ENCODE assay signal across 8 mouse cellular contexts in genomic region chr1:149960734-149961424, GRCm38 (mm10). TPM values are rescaled to one million over a fixed set of nuclear protein-coding genes. Genes with fewer than 3 reads are reported as not detected.
DNase-seq lines count a peak whose midpoint lies in the region; ATAC-seq and TF ChIP-seq lines count a peak whose summit lies in the region.

TSS of gene Pla2g4a (minus strand) at chr1:149961290.

- peaks cover 7% of the 10 kb centered on the region for H3K4me1 ChIP-seq in embryonic facial prominence, embryonic 13.5 days
- H3K4me1 ChIP-seq in liver, postnatal 0 days (ENCODE audit: insufficient read depth) = no peaks in the 10 kb centered on the region
- no peaks in the 10 kb centered on the region for H3K4me1 ChIP-seq in neural tube, embryonic 12.5 days

- DNase-seq in adrenal gland, adult (ENCODE audit: inconsistent age in 2 of 2, low spot score in 1 of 2) = peak; percentile 11 to 66
- DNase-seq in adrenal gland, postnatal 4 days (ENCODE audit: low spot score in 2 of 2) = no peak
- DNase-seq in heart, adult 9 months (ENCODE audit: low spot score in 2 of 2) = peak; percentile 25 to 48
- peak; percentile 48 for DNase-seq in kidney, adult 9 months
- peak; percentile 33 for DNase-seq in liver, postnatal 0 days
- DNase-seq in thymus, adult 18-20 months = peak; percentile 5 to 6

- peak within 1 kb of the TSS; percentile 91 for H3K27ac ChIP-seq in embryonic facial prominence, embryonic 13.5 days
- peak within 1 kb of the TSS; percentile 88 for H3K27ac ChIP-seq in liver, postnatal 0 days (ENCODE audit: low read depth)
- H3K27ac ChIP-seq in neural tube, embryonic 12.5 days = no peak within 1 kb of the TSS

- no peaks in the 10 kb centered on the region for H3K36me3 ChIP-seq in embryonic facial prominence, embryonic 13.5 days
- H3K36me3 ChIP-seq in liver, postnatal 0 days (replicated peaks; ENCODE audit: insufficient read depth, low read length) = no peaks in the 10 kb centered on the region
- no peaks in the 10 kb centered on the region for H3K36me3 ChIP-seq in neural tube, embryonic 12.5 days

- peak; percentile 52; the same call in 1 of the 2 replicates for ATAC-seq in embryonic facial prominence, embryonic 13.5 days (ENCODE audit: insufficient number of reproducible peaks, insufficient read depth, low FRiP score, low TSS enrichment, low read depth)
- ATAC-seq in liver, postnatal 0 days = peak; percentile 85
- 0 out of 2 replicates have a peak, but pooled peaks have one; percentile 53 for ATAC-seq in neural tube, embryonic 12.5 days (ENCODE audit: low FRiP score, low read depth)

- H3K9ac ChIP-seq in embryonic facial prominence, embryonic 13.5 days = peak within 1 kb of the TSS; percentile 75
- H3K9ac ChIP-seq in liver, postnatal 0 days (replicated peaks) = peak within 1 kb of the TSS; percentile 77
- H3K9ac ChIP-seq in neural tube, embryonic 12.5 days = no peak within 1 kb of the TSS

- H3K27me3 ChIP-seq in embryonic facial prominence, embryonic 13.5 days = no peaks in the 10 kb centered on the region
- H3K27me3 ChIP-seq in liver, postnatal 0 days (ENCODE audit: insufficient read depth, low read length) = no peaks in the 10 kb centered on the region
- no peaks in the 10 kb centered on the region for H3K27me3 ChIP-seq in neural tube, embryonic 12.5 days (replicated peaks)

- peak within 1 kb of the TSS; percentile 55 for H3K4me3 ChIP-seq in embryonic facial prominence, embryonic 13.5 days
- peak within 1 kb of the TSS; percentile 69 for H3K4me3 ChIP-seq in liver, postnatal 0 days (ENCODE audit: low read depth, low read length)
- peak within 1 kb of the TSS; percentile 16; the same call in 1 of the 2 replicates for H3K4me3 ChIP-seq in neural tube, embryonic 12.5 days

- 13% methylated on average over 15 of the region's 15 CpGs for WGBS in embryonic facial prominence, embryonic 13.5 days
- 10% methylated on average over 15 of the region's 15 CpGs for WGBS in liver, postnatal 0 days (ENCODE audit: insufficient replicate concordance)
- WGBS in neural tube, embryonic 12.5 days = 27% methylated on average over 15 of the region's 15 CpGs

- H3K4me2 ChIP-seq in embryonic facial prominence, embryonic 13.5 days = peak within 1 kb of the TSS; percentile 67
- H3K4me2 ChIP-seq in liver, postnatal 0 days (ENCODE audit: low read depth, low read length) = peak within 1 kb of the TSS; percentile 75
- peak within 1 kb of the TSS; percentile 53 for H3K4me2 ChIP-seq in neural tube, embryonic 12.5 days (replicated peaks)

- TF ChIP-seq CTCF in liver, postnatal 0 days (IDR thresholded peaks at IDR 0.05; ENCODE audit: low read depth) = no peak

- no peak for TF ChIP-seq EP300 in liver, postnatal 0 days (IDR thresholded peaks at IDR 0.05; ENCODE audit: low read depth)

- no peaks in the 10 kb centered on the region for H3K9me3 ChIP-seq in embryonic facial prominence, embryonic 13.5 days
- no peaks in the 10 kb centered on the region for H3K9me3 ChIP-seq in liver, postnatal 0 days (ENCODE audit: low read length)
- no peaks in the 10 kb centered on the region for H3K9me3 ChIP-seq in neural tube, embryonic 12.5 days

RNA-seq across cellular contexts. Expression of gene Pla2g4a, which starts in this region (rescaled TPM):
- total RNA-seq in adrenal gland, postnatal 4 days (2021) = 10 to 100 TPM in 1 of 2 experiments, 1 to 10 TPM in 1; 9.9 to 10.4 TPM
- polyA plus RNA-seq in embryonic facial prominence, embryonic 13.5 days (2015; fragmentation: Nextera tagmentation; extraction: Ambion mirVana) = 18.4 and 19.8 TPM in 2 replicates
- 4.9 and 5.5 TPM in 2 replicates for polyA plus RNA-seq in liver, postnatal 0 days (2015; fragmentation: Nextera tagmentation; extraction: Ambion mirVana)
- 3.0 and 3.1 TPM in 2 replicates for polyA plus RNA-seq in neural tube, embryonic 12.5 days (2016; fragmentation: Nextera tagmentation; extraction: Ambion mirVana)

Comparison
In these comparisons a context has a peak if more than half of its experiments do, and no peak if none do; other contexts are left out.
1. DNase-seq: peak in adrenal gland, adult (2 of 2), heart, adult 9 months (2 of 2), kidney, adult 9 months (single experiment), liver, postnatal 0 days (single experiment) and thymus, adult 18-20 months (2 of 2); none in adrenal gland, postnatal 4 days (0 of 2).
2. H3K4me3 ChIP-seq: peak in every context shown above with its lines; median percentile 69 in liver, postnatal 0 days; 55 in embryonic facial prominence, embryonic 13.5 days; 16 in neural tube, embryonic 12.5 days.
3. Peak in every context shown above with its lines, with median percentiles within 50 percentile points of each other: ATAC-seq and H3K4me2 ChIP-seq.